Mouse (Mus musculus) retina, postnatal 7 days (tissue): ENCODE measurements at regions not wholly inside any gene's neighbourhood (a gene's known extent, or its start where the extent isn't known, plus 50 kb on each side); places are given as distances from the start of the nearest gene placed in this dataset.

Source experiments
- DNase-seq: peaks from one replicate; pipeline ENCODE4 v3.0.0-alpha.2; 2012; ENCODE audit warnings: low read depth, low spot score

DNA sequence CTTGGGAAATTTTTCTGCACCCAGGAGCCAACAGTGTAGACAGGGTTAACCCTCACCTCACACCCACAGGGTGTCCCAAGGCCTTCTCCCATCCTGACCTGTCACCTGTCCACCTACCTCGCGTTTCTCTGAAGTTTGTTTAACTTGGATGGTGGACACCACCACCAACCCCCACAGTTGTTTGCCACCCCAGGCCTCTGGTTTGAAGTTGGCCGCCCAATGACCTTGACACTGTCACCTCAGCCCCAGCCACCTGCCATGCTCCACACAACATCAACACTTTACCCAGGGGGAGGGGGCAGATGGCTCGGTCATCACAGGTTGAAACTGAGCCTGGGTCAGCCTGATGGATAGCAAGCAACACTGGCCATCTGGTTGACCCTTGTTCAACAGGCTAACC is 332.7 kb upstream of the Tbx3 start:
- DNase-seq, result no peak

DNA sequence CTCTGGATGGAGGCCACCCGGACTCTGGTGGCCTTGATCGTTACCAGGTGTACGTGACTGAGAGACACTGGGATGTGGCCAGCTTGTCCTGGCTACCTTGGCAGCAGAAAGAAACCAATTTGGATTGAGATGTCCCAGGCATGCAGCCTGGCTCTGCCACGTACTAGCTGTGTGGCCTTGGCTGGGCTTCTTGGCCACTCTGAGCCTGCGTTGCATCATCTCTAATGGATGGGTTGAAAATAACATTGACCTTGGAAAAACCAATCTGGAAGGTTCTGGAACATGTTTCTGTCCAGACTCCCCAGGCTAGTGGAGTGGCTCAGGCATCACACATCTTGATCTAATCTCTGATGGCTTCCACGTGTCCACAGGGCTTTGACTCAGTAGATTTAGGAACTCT is 331.8 kb upstream of the Tbx3 start:
- DNase-seq, result no peak

DNA sequence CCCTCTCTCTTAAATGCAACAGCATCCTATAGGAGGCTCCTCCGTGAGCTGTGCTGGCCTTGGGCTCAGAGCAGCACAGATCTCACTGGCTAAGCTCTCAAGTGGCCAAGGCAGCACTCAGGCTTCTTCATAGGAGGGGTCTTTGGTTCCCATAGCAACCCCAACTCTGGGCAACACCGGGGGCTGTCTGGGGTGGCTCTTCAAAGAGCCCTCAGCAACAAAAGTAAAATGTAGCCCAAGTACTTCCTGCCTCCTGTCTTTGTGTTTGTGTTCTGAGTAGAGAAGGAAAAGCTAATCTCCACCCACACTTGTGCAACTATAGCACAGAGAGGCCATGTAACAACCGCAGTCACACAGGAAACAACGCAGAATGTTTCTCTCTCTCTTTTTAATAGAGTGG is 322.2 kb upstream of the Tbx3 start:
- DNase-seq, result no peak

DNA sequence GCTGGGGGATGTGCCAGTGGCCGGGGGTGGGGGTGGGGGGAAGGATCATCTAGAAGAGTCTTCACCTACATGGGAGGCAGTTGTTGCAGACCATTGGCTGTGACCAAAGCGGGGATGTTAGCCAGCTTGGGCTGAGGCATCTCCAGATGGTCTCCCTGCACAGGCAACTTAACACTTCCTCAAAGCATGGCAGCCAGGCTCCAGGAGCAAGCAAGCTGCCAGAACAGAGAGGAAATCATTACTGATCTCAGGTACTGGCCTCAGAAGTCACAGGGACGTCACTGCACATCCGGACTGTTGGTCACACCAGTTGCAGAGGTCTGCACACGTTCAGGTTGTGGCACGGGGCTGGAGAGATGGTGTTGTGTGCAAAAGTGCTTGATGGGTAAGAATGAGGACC is 321.1 kb upstream of the Tbx3 start:
- no peak for DNase-seq

DNA sequence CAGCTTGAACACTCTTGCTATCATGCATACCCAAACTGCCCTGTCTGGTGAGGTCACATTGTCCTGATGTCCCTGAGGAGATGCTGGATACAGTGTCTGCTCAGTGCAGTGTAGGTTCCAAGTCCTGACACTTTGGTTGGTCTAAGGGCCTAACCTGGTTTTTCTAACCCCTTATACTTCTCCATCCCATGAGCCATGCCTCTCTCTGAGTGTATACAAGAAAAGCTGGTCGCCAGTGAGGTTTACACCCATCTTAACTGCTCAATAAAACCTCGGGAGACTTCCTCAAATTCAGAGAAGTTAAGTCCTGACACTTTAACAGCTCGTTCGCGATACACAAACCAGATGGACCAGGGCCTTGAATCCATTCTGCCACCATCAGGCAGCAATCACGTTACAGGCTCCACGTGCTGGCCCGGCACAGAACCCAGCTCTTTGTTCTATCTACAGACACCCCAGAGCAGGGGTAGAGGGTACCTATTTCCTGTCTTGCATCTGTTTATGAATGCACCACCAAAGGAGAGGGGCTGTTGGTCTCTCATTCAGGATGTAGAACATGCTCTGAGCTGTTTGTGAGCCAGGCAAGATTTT is 320.0 kb upstream of the Tbx3 start:
- DNase-seq, result no peak

DNA sequence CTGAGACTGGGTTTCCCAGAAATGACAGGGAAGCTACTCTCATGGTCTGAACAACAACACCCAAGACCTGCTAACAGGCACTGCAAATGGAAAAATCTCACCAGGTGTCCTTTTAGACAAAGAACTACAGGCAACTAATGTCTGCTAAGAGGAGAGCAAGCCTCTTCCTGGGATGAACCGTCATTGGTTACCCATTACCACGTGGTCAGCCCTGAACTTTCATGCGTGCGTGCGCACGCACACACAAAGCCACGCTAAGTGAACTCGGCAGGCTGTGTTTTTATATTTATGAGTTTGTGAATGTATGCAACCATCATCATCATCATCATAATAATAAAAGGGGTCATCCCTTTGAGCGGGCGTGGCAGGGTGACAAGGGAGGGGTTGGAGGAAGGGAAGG is 315.0 kb upstream of the Tbx3 start:
- DNase-seq, result no peak

DNA sequence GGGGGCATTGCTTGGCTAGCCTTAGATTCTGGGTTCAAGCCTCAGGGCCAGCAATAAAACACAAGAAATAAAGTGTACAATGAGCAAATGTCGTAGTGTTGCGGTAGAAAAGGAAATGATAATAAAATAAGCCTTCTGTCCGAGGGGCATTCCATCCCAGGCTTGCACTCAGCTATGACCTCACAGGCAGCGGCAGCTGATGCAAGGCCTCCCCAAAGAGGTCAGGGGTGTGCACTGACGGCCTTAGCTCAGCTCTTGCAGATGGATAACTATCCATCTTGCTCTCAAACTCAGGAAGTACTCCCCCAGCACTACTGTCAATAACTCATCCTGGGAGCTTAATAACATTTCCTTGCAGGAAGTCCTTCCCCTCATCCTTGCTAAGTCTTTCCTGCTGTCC is 314.4 kb upstream of the Tbx3 start:
- no peak for DNase-seq

DNA sequence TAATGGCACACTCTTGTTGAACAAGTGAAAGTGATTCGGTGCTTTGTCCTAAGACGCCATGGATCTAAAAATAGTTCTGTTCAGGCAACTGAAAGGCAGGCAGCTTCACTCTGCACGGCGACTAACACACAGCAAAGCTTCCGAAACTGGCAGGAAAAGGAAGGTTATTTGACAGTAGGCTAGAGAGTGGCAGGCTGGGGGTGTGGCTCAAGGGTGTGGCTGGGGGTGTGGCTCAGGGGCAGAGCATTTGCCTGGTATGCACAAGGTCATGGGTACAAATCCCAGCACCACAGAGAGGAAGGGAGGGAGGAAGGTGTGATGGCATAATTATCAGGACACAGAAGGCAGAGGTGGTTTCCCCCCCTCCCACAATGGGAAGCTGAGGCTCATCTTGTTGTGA is 310.8 kb upstream of the Tbx3 start:
- DNase-seq, result no peak

DNA sequence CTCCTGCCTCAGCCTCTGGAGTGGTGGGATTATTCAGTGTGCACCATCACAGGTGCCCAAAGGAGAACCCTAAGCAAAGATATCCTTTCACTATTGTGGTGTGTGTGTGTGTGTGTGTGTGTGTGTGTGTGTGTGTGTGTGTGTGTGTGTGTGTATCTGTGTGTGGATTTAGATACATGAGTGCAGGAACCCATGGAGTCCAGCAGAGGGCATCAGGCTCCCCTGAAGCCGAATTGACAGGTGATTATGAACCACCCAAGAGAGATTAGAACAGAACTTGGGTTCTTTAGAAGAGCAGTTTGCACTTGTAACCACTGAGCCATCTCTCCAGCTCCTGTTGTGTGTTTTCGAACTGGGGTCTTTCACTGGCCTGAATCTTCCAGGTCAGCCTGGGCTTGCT is 310.1 kb upstream of the Tbx3 start:
- DNase-seq, result no peak

DNA sequence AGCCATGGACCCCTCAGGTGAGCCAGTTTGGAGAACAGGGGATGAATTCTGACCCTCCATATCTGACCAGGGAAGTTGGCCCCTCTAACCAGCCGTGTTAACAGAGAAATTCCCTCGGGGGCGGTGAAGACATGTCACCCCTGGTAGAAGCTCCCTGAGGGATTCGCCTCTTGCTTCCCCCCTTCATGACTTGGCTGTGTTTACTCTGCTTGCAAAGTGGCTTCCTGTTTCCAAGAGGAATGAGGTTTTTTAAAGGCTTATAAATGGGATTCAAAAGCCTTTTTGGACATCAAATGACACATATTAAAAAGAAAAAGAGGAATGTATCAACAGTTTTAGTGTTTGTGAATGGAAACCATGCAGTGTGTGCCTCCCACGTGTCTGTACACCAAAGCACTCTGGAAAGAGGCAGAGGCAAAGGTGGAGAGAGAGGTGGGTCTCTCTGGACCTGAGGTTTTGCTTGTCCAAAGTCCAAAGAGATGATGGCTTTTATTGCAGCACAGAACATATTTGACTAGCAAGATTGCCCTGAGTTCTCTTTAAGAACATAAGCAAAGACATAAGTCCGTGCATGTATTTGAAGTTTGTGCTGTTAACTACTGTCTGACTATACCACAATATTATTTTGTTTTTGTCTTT is 308.9 kb upstream of the Tbx3 start:
- DNase-seq, result no peak

DNA sequence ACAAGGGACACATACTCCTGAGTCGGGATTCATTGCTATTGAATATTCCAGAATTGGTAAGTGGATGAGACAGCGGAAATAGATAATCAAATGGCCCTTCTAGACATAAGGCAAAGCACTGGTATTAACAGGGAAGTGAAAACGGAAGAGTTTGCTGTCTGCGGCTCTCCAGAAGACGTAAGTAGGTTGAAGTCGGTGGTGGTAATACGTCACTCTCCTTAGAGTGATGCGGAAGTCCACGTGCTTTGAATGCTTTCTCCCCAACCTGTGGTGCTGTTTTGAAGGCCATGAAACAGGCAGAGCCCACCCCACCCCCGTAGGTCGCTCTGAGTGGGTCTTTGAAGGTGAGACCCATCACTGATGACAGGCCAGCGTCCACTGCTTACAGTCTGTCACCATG is 308.0 kb upstream of the Tbx3 start:
- no peak for DNase-seq

DNA sequence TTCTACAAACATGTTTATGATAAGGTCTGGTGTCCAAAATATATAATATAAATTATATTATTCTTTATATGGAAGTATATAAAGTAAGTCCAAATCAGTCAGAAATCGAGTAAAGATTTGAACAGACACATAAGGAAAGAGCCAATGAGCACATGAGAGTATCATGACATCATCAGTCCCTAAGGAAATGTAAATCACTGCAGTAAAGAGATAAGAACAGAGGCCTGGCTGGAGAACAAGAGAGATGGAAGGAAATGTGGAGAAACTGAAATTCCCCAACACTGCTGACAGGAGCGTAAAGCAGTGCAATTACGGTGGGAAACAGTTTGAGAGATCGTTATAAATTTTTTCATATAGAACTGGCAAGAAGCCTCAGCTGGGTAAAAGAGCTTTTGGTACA is 306.2 kb upstream of the Tbx3 start:
- DNase-seq, result no peak

DNA sequence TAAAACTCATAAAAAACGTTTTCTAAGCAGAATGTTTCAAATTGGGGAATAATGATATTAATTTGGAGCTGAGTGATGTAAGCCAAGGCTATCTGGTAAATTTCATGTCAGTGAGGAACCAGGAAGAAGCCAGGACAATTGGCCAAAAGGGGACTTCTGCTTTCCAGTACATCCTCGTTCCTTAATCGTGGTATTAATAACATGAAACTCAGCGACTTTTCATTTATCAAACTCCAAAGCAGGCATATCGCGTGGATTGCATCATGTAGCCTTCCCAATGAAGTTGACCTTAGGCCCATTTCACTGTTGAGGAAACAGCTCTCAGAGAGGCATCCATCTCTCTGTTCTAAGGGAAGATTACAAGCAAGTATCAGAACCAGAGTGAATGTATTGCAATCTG is 305.3 kb upstream of the Tbx3 start:
- DNase-seq, result no peak

DNA sequence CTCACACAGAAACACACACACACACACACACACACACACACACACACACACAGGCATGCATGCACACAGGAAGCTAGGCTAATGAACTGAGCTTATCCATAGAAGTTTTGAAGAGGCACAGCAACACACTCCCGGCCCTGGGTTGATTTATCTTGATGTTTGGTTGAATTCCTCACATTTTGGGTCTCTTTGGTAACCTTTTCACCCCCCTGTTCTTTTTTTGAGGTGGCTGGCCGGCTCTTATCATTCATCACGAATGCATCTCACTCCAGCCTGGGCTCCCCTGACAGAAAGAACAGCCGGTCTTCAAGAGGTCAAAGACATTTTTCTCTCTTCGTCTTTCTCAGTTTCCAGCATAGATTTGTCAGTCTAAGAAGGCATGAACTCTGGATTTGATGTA is 304.2 kb upstream of the Tbx3 start:
- DNase-seq, result no peak

DNA sequence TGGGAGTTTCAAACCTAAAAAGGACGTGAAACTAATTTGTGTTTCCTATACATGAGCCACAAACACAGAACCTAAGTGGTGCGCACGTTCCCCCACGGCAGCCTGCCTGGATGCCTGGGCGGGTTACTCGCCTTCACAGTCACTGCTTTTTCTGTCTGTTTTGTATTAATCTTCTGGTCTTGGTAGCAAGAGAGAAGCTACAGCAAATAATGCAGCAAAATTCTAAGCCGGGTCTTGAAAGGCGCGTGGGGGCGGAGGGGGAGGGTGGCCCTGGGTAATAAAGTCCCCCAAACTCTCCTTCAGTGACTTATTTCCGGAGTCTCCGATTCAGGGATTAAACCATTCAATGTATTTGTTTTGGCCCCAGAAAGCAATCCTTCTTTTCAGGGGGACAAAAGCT is 300.0 kb upstream of the Tbx3 start:
- no peak for DNase-seq

DNA sequence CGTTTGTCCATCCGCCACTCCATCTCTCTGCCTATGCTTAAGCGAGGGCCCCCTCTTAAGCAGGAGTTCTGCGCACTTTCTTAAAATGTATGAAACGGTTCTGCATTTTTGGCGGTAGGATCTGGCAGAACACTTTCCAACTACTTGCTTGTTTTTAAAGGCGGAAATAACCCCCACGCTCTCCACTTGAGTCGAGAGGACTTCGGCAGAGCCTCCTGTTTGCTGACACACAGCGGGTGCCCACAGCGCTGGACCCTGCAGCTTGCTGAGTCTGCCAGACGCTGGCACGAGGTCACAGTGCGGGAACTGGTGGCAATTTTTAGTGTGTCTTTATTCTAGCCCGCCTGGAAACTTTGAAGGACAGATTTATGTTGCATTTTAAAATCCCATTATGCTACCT is 299.5 kb upstream of the Tbx3 start:
- DNase-seq, result no peak

DNA sequence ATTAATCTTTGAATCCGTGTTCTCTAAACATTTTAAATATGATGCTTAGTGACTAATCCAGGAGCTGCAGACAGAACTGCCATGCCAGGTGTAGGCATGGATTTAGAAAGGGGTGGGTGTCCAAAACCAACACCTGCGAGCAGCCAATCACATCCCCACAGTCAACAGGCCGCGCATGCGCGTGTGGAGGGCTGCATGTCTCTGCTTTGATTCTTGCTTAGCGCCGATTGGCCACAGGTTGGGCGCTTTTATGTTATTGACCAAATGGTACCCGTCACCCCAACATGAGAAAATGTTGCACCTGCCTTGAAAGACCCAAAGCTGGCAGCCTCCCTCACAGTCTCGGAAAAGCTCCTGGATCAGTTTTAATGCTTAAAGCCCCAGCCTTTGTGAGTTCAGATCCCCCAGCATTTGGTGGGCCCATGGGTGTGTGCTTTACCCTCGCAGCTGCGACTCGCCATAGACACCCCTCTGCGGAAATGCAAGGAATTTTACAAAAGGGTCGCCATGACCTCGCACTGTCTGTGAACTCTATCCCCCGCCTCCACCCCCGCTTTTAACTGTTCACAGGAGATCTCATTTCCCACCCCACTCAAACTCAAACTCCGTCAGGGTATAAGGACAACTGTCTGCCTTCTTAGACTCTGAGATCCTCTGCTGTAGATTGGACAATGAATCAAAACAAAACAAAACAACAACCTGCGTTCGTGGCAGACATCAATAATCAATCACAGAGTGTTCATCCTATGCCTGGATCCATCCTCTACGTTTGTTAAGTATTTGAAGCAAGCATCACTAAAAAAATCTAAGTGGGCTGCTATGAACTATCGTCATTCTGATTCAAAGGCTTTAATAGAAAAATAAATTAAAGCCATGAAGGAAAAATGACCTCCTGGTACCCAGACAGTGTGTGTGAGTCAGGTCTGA is 296.4 kb upstream of the Tbx3 start:
- DNase-seq, result no peak

DNA sequence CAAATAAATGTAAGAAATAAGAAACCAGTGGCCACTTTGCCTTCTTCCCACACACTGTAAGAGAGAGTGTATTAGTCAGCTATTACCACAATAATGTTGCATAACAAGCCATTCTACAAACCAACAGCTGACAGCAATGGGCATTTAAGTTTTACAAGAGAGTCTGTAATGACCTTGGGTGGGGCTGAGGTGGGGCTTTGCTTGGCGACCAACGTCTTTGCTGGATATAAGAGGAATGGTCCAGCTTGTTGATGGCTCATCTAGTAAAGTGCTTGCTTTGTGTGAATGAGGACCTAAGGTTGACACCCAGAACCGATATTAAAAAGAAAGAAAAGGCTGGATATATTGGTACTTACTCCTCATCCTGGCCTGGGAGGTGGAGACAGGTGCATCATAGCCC is 295.6 kb upstream of the Tbx3 start:
- DNase-seq, result no peak

DNA sequence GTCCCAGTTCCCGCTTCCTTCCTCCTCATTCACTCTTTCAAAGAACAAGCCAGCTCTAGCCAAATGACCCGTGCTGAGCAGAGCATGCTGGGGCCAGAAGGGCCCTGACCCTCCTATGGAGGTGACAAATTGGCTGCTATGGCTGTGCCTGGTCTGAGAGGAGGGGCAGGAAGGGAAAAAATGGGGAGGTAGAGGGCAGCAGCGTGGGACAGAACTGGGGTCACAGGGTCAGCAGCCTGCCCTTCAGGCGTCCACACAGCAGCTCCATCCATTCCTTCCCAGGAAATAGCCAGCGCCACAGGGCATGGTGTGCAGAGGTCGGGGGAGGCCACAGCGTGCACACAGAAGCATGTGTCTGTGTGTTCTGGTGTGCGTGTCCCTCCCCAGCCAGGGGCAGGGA is 292.2 kb upstream of the Tbx3 start:
- DNase-seq, result no peak

DNA sequence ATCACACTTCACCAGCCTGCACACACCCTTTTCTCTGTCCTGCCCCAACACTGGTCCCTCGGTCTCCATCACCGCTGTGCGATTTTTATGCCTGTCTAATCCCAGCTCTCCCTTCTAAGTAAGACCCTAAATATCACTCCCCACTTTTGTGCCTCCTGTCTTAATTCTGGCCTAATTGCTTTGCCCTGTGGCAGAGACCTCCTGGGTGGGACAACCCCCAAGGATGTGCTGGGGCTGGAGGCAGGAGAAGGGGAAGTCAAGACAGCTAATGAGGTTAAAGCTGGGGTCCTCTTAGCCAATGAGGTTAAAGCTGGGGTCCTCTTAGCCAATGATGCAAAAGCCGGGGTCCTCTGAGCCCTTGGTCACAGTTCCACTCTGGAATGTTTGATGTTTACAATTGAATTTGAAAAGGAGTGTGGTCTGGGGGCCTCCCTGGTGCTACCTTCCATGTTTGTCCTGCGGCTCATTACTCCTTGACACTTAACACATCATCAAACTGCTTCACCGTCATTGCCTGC is 290.5 kb upstream of the Tbx3 start:
- no peak for DNase-seq

DNA sequence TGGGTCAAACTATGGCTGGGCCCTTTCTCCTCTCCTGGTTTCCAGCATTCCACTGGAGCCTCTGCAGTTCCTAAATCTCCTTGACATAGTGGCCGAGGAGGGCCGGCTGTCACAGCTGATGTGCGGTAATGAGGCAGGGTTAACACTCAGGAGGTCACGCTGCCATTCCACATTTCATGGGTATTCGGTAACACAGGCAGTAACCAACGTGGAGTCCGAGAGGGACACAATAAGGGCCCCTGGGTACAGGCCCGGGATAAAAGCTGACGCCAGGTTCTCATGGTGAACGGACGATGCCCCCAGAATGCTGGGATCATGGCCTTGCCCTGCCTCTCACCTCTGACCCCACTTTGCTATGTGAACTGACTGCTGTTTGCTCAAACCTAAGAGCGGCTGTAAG is 289.0 kb upstream of the Tbx3 start:
- DNase-seq, result no peak

DNA sequence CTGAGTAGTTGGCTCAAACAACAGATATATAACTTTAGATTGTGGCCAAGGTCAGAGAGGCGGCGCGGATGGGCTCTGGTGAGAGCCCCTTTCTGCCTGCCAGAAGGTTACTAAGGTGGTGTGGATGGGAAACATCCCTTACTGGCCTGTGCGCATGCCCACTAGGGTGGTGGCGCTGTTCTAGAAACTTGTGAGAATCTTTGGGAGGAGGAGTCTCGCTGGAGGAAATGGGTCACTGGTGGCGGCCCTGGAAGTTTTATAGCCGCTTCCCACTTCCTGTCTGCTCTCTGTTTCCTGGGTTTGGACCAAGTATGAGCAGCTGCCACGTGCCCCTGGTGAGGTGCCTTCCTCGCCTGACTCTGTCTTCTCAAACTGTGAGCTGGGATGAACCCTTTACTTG is 285.0 kb upstream of the Tbx3 start:
- no peak for DNase-seq

DNA sequence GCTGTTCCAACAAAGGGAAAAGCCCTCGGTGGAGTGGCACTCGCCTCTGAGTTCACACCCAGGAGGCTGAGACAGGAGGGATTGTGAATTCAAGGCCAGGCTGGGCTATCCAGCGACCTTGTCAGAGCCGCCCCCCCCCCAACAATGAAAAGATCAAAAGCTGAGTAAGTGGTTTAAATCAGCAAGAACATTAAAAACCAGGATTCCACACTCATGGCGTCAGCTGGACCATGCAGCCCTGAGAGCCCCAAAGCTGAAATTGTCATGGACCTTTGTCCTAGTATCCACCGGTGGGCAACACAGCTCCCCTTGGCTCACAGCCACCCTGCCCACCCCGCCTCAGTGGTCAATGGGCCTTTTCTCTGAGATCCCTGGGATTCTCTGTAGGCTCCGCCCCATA is 283.6 kb upstream of the Tbx3 start:
- DNase-seq, result no peak
